Mouse (Mus musculus) erythroblast, embryonic 14.5 days (primary cell): ENCODE results near the gene Xrcc5. TPM values are rescaled to one million over a fixed set of nuclear protein-coding genes. Genes with fewer than 3 reads are reported as not detected.

Experiments used
- H3K27me3 ChIP-seq: 2 replicates; pipeline ENCODE4 v1.6.1; 2012; ENCODE audit warnings: inconsistent platforms; ENCODE audit not compliant: control insufficient read depth
- H3K36me3 ChIP-seq: 2 replicates; pipeline ENCODE4 v1.6.1; 2012; ENCODE audit warnings: mild to moderate bottlenecking, inconsistent platforms; ENCODE audit not compliant: control insufficient read depth
- H3K4me1 ChIP-seq: 2 replicates; pipeline ENCODE4 v1.6.1; 2012; ENCODE audit warnings: inconsistent platforms; ENCODE audit not compliant: control insufficient read depth
- H3K4me3 ChIP-seq: replicated peaks from 2 replicates; pipeline ENCODE3; 2012; ENCODE audit warnings: moderate library complexity, mild to moderate bottlenecking, inconsistent platforms
- H3K9me3 ChIP-seq: 2 replicates; pipeline ENCODE4 v1.6.1; 2012; ENCODE audit warnings: low read length, inconsistent platforms, mixed read lengths; ENCODE audit not compliant: control insufficient read depth
- GATA1 ChIP-seq: IDR thresholded peaks from 2 replicates; pipeline ENCODE4 v1.6.1; 2012; ENCODE audit warnings: low read length, inconsistent platforms, mixed read lengths
- TAL1 ChIP-seq: IDR thresholded peaks from 3 replicates; pipeline ENCODE4 v1.6.1; 2012; ENCODE audit warnings: low read length, inconsistent platforms, mixed read lengths
- polyA plus RNA-seq: library from polyadenylated mRNA; stranded (reverse); fragments of >175 nt; gene quantifications from 2 replicates; pipeline ENCODE4 v1.2.3, GENCODE M21; 2012

The Xrcc5 gene
- polyA plus RNA-seq, 1 experiment, result 0.10 TPM

DNA sequence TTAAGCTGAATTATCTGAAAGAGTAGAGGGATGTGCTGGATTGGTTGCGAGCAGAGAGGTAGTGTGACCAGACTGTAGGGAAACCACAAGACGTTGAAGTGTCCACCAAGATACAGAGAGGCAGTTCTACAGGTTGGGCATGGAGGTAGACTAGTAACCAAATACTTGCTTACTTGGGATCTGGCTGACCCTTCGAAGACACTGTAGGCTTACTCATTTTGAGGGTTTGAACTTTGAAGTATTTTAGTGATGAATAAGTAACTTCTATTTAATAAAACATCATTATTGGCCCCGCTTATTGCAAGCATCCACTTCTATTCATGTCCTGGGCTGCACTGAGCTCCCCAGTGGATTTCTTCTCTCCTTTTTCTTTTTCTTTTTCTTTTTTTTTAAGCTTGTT is 15.8 kb upstream of the Xrcc5 start:
- Histone ChIP-seq H3K9me3 (no peaks in the 10 kb centered on the region), H3K4me1 (no peaks in the 10 kb centered on the region), H3K4me3 (no peak overlapping the region), H3K27me3 (peaks cover 8% of the 10 kb centered on the region), H3K36me3 (no peaks in the 10 kb centered on the region)
- TF ChIP-seq TAL1 (no peak), GATA1 (no peak)

DNA sequence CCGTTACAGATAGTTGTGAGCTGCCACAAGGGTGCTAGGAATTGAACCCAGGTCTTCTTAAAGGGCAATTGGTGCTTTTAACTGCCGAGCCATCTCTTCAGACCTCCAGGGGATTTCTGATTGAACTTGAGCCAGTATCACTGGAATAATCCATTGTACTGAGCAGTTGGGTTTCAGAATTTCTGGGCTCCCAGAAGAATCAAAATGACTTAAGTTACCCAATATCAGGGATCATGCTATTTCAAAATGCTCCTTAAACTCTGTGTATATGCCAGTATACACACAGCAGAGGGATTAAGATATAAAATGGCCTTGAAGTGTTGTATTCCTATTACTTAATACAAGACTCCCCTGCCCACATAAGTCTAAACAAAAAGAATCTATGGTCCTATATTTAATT is 15.3 kb upstream of the Xrcc5 start:
- Histone ChIP-seq H3K9me3 (no peaks in the 10 kb centered on the region), H3K27me3 (peaks cover 5% of the 10 kb centered on the region), H3K36me3 (no peaks in the 10 kb centered on the region), H3K4me3 (no peak overlapping the region), H3K4me1 (no peaks in the 10 kb centered on the region)
- TF ChIP-seq GATA1, result no peak
- no peak for TF ChIP-seq TAL1

DNA sequence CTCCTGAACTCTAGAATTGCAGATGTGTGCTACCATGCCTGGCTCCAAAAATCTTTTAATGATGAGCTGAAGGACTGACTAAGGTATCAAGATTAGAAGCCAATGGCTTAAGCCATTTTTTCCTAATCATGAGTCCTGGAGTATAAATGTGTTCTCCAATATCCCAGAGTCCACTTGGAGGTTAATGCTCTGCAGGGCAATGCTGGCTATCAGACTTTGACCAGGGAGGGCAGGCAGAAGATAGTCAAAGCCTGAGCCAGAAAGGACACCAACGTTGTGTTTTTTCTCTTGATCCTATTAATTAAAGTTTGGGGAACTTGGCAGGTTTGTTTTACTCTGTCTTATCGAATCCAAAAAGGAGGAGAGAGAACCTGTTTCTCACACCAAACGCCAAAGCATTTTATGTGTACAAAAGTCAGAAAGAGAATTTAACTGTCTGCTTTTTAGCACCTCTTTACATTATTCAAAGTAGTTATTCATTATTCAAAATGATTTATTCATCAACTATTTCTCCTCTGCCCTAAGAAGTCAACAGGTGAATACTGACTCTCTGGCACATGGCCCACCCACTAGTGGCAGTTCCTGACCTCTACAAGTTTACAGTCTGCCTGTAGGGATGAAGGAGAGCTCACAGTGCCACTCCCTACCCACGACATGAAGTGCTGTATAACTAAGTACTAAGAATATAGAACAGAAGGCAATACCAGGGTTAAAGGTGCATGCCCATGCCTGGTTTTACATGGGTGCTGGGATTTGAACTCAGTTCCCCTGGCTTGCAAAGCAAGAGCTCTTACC is 13.2 kb upstream of the Xrcc5 start:
- Histone ChIP-seq H3K27me3 (no peaks in the 10 kb centered on the region), H3K4me1 (no peaks in the 10 kb centered on the region), H3K4me3 (no peak overlapping the region), H3K36me3 (no peaks in the 10 kb centered on the region), H3K9me3 (no peaks in the 10 kb centered on the region)
- TF ChIP-seq GATA1 (no peak), TAL1 (no peak)

GRCm38 (mm10) chr1:72295746-72296145 is 11.5 kb upstream of the Xrcc5 start:
- Histone ChIP-seq H3K27me3 (no peaks in the 10 kb centered on the region), H3K36me3 (no peaks in the 10 kb centered on the region), H3K4me1 (no peaks in the 10 kb centered on the region), H3K9me3 (no peaks in the 10 kb centered on the region), H3K4me3 (no peak overlapping the region)
- TF ChIP-seq TAL1, result no peak
- no peak for TF ChIP-seq GATA1

DNA sequence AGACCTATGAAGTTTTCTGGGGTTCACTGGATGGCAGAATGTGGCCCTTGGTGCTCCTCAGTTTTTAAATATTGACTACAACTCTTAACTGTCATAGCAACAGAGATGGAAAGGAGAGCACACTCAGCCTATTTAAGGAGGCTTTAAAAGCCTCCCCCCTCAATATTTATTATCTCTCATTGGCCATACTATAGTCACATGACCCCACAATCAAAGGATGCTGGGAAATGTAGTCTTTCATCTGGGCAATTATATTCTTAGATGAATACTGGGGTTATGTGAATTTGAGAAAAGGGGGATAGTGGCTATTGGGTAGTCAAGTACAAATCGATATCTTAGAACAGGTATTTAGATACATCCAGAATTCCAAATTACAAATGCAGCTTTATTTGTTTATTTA is 5.4 kb upstream of the Xrcc5 start:
- no peaks in the 10 kb centered on the region for H3K9me3 ChIP-seq
- H3K4me3 ChIP-seq, result no peak overlapping the region
- no peaks in the 10 kb centered on the region for H3K27me3 ChIP-seq
- no peaks in the 10 kb centered on the region for H3K36me3 ChIP-seq
- peaks cover 3% of the 10 kb centered on the region for H3K4me1 ChIP-seq
- TF ChIP-seq GATA1, result no peak
- no peak for TF ChIP-seq TAL1

DNA sequence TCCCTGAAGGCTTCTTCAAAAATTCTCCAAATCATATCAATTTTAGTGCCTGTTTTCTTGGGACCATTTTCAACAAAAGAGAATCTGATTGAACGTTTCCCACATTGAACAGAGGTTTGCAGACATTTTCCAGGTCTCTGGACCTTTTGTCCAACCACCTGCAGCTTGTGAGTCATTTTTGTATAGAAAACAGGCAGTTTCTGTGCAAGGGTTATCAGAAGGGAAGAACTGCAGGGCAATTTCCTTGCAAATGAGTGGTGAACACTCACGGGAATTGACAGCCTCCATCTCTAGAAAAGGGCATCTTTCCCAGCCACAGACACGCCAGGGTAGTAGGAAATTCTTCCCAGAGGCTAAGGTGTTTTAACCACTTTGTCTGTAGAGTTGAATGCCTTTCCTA is 980 bp upstream of the Xrcc5 start:
- no peak for TF ChIP-seq TAL1
- no peak for TF ChIP-seq GATA1
- H3K4me3 ChIP-seq, result no peak overlapping the region

DNA sequence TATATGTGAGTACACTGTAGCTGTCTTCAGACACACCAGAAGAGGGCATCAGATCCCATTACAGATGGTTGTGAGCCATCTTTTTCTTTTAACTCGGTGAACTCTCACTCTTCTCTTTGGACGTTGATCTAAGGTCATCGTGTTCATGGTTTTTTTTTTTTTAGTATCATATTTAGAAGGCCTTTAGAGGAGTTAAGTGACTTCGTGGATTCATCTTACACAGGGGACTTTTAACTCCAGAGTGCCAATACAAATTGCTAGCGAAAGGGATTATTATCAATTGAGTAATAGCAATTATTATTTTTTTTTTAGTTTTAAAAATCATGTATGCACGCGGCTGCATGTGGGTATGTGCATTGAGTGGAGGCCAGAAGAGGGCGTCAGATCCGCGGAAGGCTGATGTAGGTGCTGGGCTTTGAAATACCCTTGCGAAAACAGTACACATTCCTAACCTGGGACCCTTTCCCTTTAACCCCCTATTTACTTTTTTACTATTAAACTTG is 491 bp upstream of the Xrcc5 start:
- H3K27me3 ChIP-seq, result no peaks in the 10 kb centered on the region
- peaks cover 18% of the 10 kb centered on the region for H3K4me1 ChIP-seq
- no peaks in the 10 kb centered on the region for H3K9me3 ChIP-seq
- TF ChIP-seq GATA1 (no peak), TAL1 (no peak)
- peak overlapping the region; percentile 90 for H3K4me3 ChIP-seq
- peaks cover under 1% of the 10 kb centered on the region for H3K36me3 ChIP-seq

More for the DNA sequence above, 980 bp upstream of the Xrcc5 start:
- no peaks in the 10 kb centered on the region; the same call in 1 of the 2 replicates for H3K36me3 ChIP-seq
- H3K9me3 ChIP-seq, result no peaks in the 10 kb centered on the region
- no peaks in the 10 kb centered on the region for H3K27me3 ChIP-seq
- H3K4me1 ChIP-seq, result peaks cover 18% of the 10 kb centered on the region

- H3K36me3 ChIP-seq, result peaks cover 13% of the 10 kb centered on the region
- TF ChIP-seq TAL1 (no peak), GATA1 (no peak)
These were observed 1.7 kb downstream of the Xrcc5 start for GRCm38 (mm10) chr1:72308919-72309318.

GRCm38 (mm10) chr1:72309744-72310424 is 2.7 kb downstream of the Xrcc5 start:
- no peak for TF ChIP-seq GATA1
- no peak for TF ChIP-seq TAL1
- peaks cover 15% of the 10 kb centered on the region for H3K36me3 ChIP-seq
- H3K27me3 ChIP-seq, result no peaks in the 10 kb centered on the region
- peaks cover 20% of the 10 kb centered on the region for H3K4me1 ChIP-seq
- H3K9me3 ChIP-seq, result no peaks in the 10 kb centered on the region
- H3K4me3 ChIP-seq, result no peak overlapping the region

More at GRCm38 (mm10) chr1:72308919-72309318, 1.7 kb downstream of the Xrcc5 start:
- no peaks in the 10 kb centered on the region for H3K9me3 ChIP-seq
- no peak overlapping the region for H3K4me3 ChIP-seq
- no peaks in the 10 kb centered on the region for H3K27me3 ChIP-seq
- peaks cover 20% of the 10 kb centered on the region for H3K4me1 ChIP-seq
